Mouse (Mus musculus) lung, embryonic 14.5 days (tissue): ENCODE results near the gene Nckap5. TPM values are rescaled to one million over a fixed set of nuclear protein-coding genes. Genes with fewer than 3 reads are reported as not detected.
A peak's percentile ranks its signal among the peaks of the same experiment; 100 is the strongest.

Source experiments
- ATAC-seq: fragments of 200-750 bp; cut with Nextera tagmentation; 2 replicates; pipeline ENCODE4 v1.8.0; 2017; ENCODE audit warnings: mild to moderate bottlenecking, moderate TSS enrichment, moderate library complexity; ENCODE audit not compliant: insufficient read depth
- DNase-seq: peaks from one replicate; pipeline ENCODE4 v3.0.0-alpha.2; 2015
- H3K27ac ChIP-seq: fragments of 300-500 bp; sonication (generic); 2 replicates; pipeline ENCODE4 v1.5.1; 2014; ENCODE audit warnings: low read depth, mild to moderate bottlenecking, moderate library complexity
- H3K27me3 ChIP-seq: fragments of 300-500 bp; sonication (generic); 2 replicates; pipeline ENCODE4 v1.6.1; 2014; ENCODE audit warnings: low read length, control low read depth; ENCODE audit not compliant: insufficient read depth
- H3K36me3 ChIP-seq: fragments of 300-500 bp; sonication (generic); 2 replicates; pipeline ENCODE4 v1.6.1; 2014; ENCODE audit warnings: control low read depth; ENCODE audit not compliant: insufficient read depth
- H3K4me1 ChIP-seq: fragments of 300-500 bp; sonication (generic); 2 replicates; pipeline ENCODE4 v1.6.1; 2014; ENCODE audit warnings: antibody characterized with exemption, control low read depth; ENCODE audit not compliant: insufficient read depth
- H3K4me2 ChIP-seq: fragments of 300-500 bp; sonication (generic); 2 replicates; pipeline ENCODE4 v1.6.1; 2014; ENCODE audit warnings: mild to moderate bottlenecking
- H3K4me3 ChIP-seq: fragments of 300-500 bp; sonication (generic); 2 replicates; pipeline ENCODE4 v1.5.1; 2014; ENCODE audit warnings: low read depth, low read length
- H3K9ac ChIP-seq: fragments of 300-500 bp; sonication (generic); 2 replicates; pipeline ENCODE4 v1.6.1; 2014
- H3K9me3 ChIP-seq: fragments of 300-500 bp; sonication (generic); 2 replicates; pipeline ENCODE4 v1.6.1; 2016; ENCODE audit warnings: low read depth, low read length, control low read depth
- CTCF ChIP-seq: IDR thresholded peaks from 2 replicates; pipeline ENCODE4 v1.5.1; 2016; ENCODE audit warnings: antibody characterized with exemption, low read depth
- WGBS: fragments of 180-500 bp; shearing (Covaris S2); extraction: QIAGEN DNeasy Blood & Tissue Kit; methylation state at CpG from one replicate; pipeline ENCODE4 v1.1.7; 2014; 5-methylcytosine and 5-hydroxymethylcytosine counted together
- polyA plus RNA-seq: library from polyadenylated mRNA; unstranded; fragments of >200 nt; fragmentation: Nextera tagmentation; extraction: Ambion mirVana; gene quantifications from 2 replicates; pipeline ENCODE4 v1.2.1, GENCODE M21; 2014

Gene Nckap5
- polyA plus RNA-seq, 1 experiment from 2014 or later, result 37.8 TPM

- H3K9me3 ChIP-seq, result no peaks in the 10 kb centered on the region
- WGBS, result 54% methylated on average over 13 of the region's 13 CpGs
- no peak overlapping the region for H3K9ac ChIP-seq
- H3K4me1 ChIP-seq, result no peaks in the 10 kb centered on the region
- no peak overlapping the region for H3K4me2 ChIP-seq
- no peak overlapping the region for H3K4me3 ChIP-seq
- DNase-seq (peak; percentile 36), ATAC-seq (peak; percentile 49; the same call in 1 of the 2 replicates)
- H3K27ac ChIP-seq, result no peak overlapping the region
- H3K27me3 ChIP-seq, result no peaks in the 10 kb centered on the region
- TF ChIP-seq CTCF, result no peak
- H3K36me3 ChIP-seq, result no peaks in the 10 kb centered on the region
These were observed 78.2 kb downstream of the Nckap5 start for GRCm38 (mm10) chr1:126752247-126753037.

- DNase-seq (no peak), ATAC-seq (no peak)
- H3K27me3 ChIP-seq, result no peaks in the 10 kb centered on the region
- no peaks in the 10 kb centered on the region for H3K36me3 ChIP-seq
- no peak overlapping the region for H3K9ac ChIP-seq
- no peak for TF ChIP-seq CTCF
- no peak overlapping the region for H3K4me3 ChIP-seq
- H3K9me3 ChIP-seq, result no peaks in the 10 kb centered on the region
- H3K4me2 ChIP-seq, result no peak overlapping the region
- 91% methylated on average over 6 of the region's 6 CpGs for WGBS
- no peaks in the 10 kb centered on the region for H3K4me1 ChIP-seq
- H3K27ac ChIP-seq, result no peak overlapping the region
These were observed 79.5 kb downstream of the Nckap5 start for GRCm38 (mm10) chr1:126751137-126751536.

- H3K4me2 ChIP-seq, result no peak overlapping the region
- no peak for TF ChIP-seq CTCF
- no peaks in the 10 kb centered on the region for H3K27me3 ChIP-seq
- WGBS, result 82% methylated on average over 3 of the region's 3 CpGs
- H3K9me3 ChIP-seq, result no peaks in the 10 kb centered on the region
- DNase-seq (no peak), ATAC-seq (no peak)
- no peaks in the 10 kb centered on the region for H3K4me1 ChIP-seq
- H3K4me3 ChIP-seq, result no peak overlapping the region
- H3K36me3 ChIP-seq, result no peaks in the 10 kb centered on the region
- no peak overlapping the region for H3K27ac ChIP-seq
- no peak overlapping the region for H3K9ac ChIP-seq
These were observed 80.4 kb downstream of the Nckap5 start for GRCm38 (mm10) chr1:126750156-126750555.

GRCm38 (mm10) chr1:126747914-126748313, 82.7 kb downstream of the Nckap5 start:
- Histone ChIP-seq H3K4me1 (no peaks in the 10 kb centered on the region), H3K4me2 (no peak overlapping the region), H3K9me3 (no peaks in the 10 kb centered on the region), H3K9ac (no peak overlapping the region), H3K27me3 (no peaks in the 10 kb centered on the region), H3K27ac (no peak overlapping the region), H3K4me3 (no peak overlapping the region), H3K36me3 (no peaks in the 10 kb centered on the region)
- no peak for DNase-seq
- 69% methylated on average over 4 of the region's 4 CpGs for WGBS
- no peak for ATAC-seq
- TF ChIP-seq CTCF, result no peak

- no peak for TF ChIP-seq CTCF
- no peaks in the 10 kb centered on the region for H3K4me1 ChIP-seq
- no peaks in the 10 kb centered on the region for H3K27me3 ChIP-seq
- H3K9ac ChIP-seq, result no peak overlapping the region
- no peaks in the 10 kb centered on the region for H3K36me3 ChIP-seq
- no peak overlapping the region for H3K27ac ChIP-seq
- DNase-seq (no peak), ATAC-seq (no peak)
- WGBS, result 49% methylated on average over 4 of the region's 4 CpGs
- no peak overlapping the region for H3K4me3 ChIP-seq
- H3K4me2 ChIP-seq, result no peak overlapping the region
- no peaks in the 10 kb centered on the region for H3K9me3 ChIP-seq
These were observed 85.0 kb downstream of the Nckap5 start for GRCm38 (mm10) chr1:126745482-126746136.

GRCm38 (mm10) chr1:126744631-126745305, 85.8 kb downstream of the Nckap5 start:
- Histone ChIP-seq H3K4me1 (no peaks in the 10 kb centered on the region), H3K36me3 (no peaks in the 10 kb centered on the region), H3K27ac (no peak overlapping the region), H3K9me3 (no peaks in the 10 kb centered on the region), H3K9ac (no peak overlapping the region), H3K4me2 (no peak overlapping the region), H3K4me3 (no peak overlapping the region), H3K27me3 (no peaks in the 10 kb centered on the region)
- no peak for ATAC-seq
- TF ChIP-seq CTCF, result no peak
- no peak for DNase-seq
- WGBS, result 68% methylated on average over 14 of the region's 14 CpGs

GRCm38 (mm10) chr1:126738291-126738640, 92.3 kb downstream of the Nckap5 start:
- WGBS, result 4% methylated on average over 12 of the region's 12 CpGs
- peak overlapping the region; percentile 24 for H3K4me3 ChIP-seq
- H3K9ac ChIP-seq, result peak overlapping the region; percentile 3
- DNase-seq, result no peak
- H3K36me3 ChIP-seq, result no peaks in the 10 kb centered on the region
- no peaks in the 10 kb centered on the region for H3K9me3 ChIP-seq
- peak overlapping the region; percentile 57 for H3K4me2 ChIP-seq
- no peak overlapping the region for H3K27ac ChIP-seq
- TF ChIP-seq CTCF, result no peak
- no peak for ATAC-seq
- H3K4me1 ChIP-seq, result no peaks in the 10 kb centered on the region
- no peaks in the 10 kb centered on the region for H3K27me3 ChIP-seq
